Mouse (Mus musculus) cerebellum, postnatal 10 days (tissue): ENCODE data around the gene Jmjd8.
A peak's percentile ranks its signal among the peaks of the same experiment; 100 is the strongest.
"Not testable (repeated sequence)": the region's sequence is repeated elsewhere in the genome, so short reads cannot be mapped to it uniquely, and the experiment has no call there.

Source experiments
- DNase-seq, 2 experiments: peaks; one replicate each; pipeline ENCODE4 v3.0.0; 2021; ENCODE audit warnings: mixed read lengths in 2 of 2

Gene Jmjd8

DNA sequence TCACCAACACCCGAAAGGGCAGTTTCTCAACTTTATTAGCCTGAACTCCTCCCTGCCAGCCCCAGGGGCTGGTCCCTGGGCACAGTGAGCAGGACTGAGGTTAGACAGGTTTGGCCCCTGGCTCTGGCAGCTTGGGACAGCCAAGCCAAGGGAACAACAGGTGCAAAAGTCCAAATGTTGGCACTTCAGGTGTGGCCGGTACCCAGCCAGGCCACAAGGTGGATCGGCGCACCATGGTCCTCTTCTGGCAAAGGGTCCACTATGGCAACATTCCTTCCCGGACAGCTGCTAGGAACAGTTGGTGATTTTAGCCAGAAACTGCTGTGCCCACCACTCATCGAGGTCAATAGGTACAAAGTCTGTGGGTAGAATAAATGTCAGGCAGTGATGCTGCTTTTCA, 35.0 kb downstream of the Jmjd8 start:
- DNase-seq, result no peak

DNA sequence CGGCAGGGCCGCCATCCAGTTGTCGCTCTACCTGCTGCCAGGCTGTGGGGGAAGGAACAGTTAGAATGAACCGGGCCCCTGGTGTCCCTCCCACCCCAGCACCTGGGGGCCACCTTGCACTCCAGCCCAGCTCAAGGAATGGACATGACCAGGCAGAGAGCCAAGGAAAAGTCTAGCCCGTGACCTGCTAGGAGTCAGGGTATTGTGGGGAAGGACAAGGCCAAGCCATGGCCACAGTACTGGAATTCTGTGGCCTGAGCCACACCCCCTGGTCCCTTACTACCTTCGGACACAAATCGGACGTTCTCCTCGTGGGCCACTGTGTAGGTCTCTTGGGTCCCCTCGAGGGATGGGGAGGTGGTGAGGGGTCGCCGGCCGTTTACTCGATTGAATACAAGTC, 35.6 kb downstream of the Jmjd8 start:
- no peak for DNase-seq

DNA sequence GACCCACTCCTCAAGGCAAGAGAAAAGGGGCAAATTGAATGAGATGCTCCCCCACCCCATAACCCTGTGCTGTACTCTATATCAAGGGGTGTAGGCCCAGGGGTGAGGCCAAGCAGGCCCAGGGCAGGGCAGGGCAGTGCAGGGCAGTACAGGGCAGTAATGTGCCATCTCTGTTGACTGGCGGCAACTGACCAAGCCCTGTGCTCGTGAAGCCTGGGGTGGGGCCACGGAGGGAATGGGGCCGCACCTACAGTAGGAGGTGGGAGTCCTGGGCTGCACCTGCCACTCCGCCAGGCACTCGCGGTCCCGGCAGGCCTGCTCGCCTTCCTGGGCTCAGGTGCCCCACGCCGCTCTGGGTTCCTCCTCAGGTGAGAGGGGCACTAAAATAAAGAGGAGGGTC, 36.6 kb downstream of the Jmjd8 start:
- no peak for DNase-seq

DNA sequence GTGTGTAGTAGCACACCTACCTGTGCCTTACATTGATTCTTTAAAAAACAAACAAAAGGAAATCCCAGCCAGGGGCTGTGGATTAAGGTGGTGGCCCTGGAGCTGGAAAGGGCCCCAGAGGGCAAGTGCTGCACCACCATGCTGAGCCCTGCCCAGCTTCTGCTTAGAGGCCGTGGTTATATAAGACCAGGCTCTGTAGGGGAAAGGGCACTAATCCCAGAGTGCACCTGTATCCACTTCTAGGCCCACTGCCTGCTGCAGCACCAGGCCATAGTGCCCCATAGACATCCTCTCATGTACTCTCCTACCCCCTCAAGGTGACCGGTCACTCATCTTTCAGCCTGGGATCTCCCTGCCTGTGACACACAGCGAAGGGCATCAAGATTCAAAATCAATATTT, 37.5 kb downstream of the Jmjd8 start:
- no peak for DNase-seq

DNA sequence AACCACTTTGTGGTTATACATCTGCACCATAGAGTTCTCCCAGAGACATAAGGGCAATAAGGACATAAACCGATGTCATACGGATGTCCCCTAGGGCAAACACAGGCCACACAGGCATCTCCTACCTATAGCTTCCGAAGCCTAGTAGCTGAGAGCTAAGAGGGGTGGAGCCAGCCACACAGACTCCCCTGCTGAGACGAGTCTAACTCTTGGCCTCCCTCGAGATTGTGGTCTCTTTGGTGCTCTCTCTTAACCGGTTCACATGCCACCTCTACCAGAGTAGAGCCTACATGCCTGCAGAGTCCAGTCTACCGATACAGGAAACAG, 38.8 kb downstream of the Jmjd8 start:
- DNase-seq, result no peak

DNA sequence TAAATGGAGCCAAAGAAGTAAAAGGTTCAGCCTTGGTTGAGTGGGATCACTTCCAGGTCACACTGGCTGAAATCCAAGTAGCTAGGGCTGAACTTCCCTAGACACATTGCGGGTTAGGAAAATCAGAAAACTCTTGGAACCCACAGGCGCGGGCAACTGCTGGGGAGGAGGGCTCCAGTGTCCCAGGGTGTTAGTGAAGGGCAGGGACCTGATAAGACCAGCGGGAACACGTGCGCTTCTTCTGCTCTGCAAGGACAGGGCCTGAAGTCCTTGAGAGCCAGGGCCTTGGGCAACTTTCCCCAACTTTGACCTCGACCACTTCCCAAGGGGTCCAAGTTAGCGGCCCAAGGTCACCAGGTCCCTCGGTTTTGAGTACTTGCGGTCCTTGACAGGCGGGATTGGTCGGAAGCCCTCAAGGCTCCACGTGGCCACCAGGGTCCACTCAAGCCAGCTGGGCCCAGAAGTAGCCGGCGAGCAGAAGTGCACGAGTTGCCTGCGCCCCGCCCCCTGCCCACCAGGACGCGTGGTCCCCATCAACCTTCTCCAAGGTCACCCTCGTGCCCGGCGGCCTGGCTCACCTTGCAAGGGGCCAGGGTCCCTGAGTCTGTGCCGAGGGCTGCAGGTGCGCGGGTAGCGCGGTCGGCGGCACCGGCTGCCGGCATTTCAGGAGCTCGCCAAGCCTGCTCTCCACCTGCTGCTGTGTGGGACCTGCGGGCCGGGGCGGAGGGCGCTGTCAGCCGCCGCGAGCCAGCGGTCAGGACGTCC, 39.4 kb downstream of the Jmjd8 start:
- peak; percentile 62 to 67 for DNase-seq

DNA sequence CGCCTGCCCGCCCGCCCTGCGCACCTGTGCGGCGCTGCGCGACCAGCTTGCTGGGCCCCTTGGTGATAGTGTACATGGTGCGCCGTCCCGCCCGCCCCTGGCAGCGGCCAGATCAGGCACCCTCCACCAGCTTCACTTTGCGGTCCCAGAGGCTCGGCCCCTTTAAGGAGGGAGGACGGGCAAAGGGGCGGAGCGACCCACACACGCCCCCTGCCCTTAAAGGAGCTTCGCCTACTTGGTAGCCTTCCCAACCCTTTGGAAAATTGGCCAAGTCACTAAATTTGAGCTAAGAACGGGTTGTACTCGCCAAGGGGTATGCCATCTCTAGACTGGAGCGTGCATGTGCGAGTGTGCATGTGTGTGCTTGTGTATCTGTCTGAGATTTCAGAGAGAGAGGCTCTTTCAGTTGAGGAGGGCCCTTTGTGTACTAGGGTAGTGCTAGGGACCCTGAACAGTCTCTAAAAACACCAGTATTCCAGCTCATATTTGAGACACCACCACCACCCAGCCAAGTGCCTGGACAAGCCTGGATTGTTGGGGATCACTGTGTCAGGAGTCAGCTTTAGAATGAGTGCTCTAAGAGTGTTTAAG, 40.0 kb downstream of the Jmjd8 start, which contains the start of gene Mcrip2:
Mcrip2 (minus strand) TSS at position 164 of the 591 bp plus-strand sequence.
- peak; percentile 89 for DNase-seq

DNA sequence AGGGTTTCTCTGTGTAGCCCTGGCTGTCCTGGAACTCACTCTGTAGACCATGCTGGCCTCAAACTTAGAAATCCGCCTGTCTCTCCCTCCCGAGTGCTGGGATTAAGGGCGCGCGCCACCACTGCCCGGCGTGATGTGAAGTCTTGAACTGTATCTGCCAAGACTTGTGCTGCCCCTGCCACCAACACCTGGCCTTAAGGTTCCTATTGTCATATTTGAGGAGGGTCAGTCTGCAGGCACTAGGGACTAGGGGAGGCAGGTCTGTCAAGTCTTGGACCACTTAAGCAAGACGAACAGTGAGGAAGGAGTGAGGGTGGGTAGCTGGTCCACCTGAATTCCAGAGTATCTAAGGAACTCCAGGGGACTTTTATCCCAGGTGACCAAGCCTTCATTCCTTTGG, 40.8 kb downstream of the Jmjd8 start:
- DNase-seq, result no peak

DNA sequence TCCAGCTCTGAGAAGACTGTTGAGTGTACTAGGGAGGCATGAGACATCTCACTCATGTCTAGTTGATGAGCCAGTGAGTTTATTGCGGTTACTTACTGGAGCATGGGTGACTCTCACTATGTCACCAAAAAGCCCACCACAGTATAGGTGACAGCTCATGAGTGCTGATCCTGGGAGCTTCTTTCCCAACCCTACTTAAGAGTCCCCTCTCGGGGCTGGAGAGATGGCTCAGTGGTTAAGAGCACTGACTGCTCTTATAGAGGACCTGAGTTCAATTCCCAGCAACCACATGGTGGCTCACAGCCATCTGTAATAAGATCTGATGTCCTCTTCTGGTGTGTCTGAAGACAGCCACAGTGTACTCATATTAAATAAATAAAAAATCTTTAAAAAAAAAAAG, 41.3 kb downstream of the Jmjd8 start:
- DNase-seq, result no peak

DNA sequence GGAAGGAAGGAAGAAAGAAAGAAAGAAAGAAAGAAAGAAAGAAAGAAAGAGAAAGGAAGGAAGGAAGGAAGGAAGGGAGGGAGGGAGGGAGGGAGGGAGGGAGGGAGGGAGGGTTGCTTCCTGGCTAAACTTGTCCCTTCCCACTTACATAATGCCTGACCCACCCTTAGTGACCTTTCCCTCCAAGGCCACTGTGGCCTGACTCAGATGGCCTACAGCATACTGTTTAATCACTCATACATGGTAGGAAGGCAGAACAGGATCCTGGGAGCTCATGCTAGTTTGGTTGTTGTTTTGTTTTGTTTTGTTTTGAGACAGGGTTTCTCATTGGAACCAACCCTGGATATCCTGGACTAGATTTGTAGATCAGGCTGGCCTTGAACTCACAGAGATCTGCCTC, 42.9 kb downstream of the Jmjd8 start:
- DNase-seq, result not testable (repeated sequence)

DNA sequence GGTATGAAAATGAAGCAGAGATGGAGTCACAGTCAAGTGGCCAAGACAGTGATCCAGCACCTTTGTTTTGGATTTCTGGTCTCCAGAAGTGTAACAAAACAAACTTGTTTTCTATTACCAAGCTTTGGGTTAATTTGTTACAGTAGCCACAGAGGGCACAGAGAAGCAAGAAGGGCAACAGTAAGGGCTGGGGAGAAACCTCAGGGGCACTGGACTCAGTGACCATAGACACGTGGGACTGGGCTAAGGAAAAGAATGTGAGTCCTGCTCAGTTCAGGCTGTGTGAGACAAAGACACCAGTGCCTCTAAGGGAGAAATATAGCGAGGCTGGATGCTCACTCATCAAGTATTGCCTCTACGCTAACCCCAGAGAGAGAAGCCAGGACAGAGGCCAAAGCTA, 44.0 kb downstream of the Jmjd8 start:
- DNase-seq, result no peak

DNA sequence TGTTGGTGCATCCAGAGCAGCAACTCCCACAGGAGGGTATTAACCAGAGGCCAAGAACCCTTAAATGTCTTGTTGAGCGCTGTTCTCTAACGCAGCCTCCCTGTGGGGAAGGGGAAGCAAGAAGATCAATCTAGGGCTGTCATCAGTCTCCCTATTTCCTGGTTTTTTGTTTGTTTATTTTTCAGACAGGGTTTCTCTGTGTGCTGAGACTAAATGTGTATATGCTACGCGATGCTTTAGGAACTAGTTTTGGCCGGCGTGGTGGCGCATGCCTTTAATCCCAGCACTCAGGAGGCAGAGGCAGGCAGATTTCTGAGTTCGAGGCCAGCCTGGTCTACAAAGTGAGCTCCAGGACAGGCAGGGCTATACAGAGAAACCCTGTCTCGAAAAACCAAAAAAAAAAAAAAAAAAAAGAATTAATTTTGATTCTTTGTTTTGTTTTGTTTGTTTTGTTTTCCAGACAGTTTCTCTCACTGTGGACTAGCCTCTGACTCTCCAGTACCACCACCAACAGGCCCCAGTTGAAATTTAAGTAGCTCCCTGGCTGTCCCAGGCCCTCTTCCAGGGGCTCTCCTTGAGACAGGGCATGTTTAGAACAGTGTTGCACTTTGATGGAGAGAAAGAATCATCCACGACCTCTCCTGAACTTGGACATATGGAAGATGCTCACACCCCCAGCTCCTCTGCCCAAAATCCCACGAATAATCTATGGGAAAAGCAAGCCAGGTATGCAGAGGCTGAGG, 44.9 kb downstream of the Jmjd8 start:
- no peak for DNase-seq

DNA sequence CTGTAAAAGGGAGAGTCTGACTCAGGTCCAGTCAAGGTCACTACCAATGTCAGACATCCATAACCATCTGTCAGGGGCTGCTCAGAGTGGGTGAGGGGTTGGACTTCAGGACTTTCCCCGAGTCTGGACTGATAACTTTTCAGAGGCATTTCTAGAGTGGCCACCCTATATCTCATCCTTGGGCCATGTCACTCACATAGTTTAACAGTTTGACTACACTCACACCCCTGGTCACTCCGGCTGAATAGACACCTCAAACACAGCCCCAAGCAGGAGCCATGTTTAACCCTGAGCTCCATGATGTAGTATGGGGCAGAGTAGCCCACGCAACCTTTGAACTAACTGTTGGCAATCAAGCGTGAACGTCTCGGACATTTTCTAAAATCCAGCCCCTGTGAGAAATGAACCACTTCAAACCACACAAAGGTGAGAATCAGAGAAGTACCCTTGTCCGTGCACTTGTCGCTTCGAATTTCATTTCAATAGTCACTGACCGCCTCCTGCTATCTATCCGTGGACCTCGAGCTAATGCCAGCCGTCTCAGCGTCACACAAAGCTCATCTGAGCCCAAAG, 45.6 kb downstream of the Jmjd8 start:
- DNase-seq, result no peak

DNA sequence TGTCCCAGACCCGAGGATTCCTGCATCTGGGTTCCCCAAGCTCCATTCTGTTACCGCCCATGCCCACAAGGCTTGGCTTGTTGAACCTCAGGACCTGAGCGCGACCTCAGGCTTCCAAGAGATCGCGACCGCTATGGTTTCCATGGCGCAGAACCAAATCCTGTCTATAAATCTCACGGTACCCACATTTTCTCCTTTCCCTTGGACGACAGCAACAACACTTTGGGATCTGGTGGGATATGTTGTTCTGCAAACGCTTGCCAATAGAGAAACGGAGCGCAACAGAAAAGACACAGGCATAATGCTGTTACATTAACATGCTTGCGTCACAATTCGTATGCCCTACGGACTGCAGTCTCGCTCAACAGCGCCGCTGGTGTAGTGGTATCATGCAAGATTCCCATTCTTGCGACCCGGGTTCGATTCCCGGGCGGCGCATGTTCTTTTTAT, 46.1 kb downstream of the Jmjd8 start, which contains the start of gene Mettl26:
Mettl26 (plus strand) TSS at position 354 of the 450 bp plus-strand sequence.
- DNase-seq, result peak; percentile 97 to 98

DNA sequence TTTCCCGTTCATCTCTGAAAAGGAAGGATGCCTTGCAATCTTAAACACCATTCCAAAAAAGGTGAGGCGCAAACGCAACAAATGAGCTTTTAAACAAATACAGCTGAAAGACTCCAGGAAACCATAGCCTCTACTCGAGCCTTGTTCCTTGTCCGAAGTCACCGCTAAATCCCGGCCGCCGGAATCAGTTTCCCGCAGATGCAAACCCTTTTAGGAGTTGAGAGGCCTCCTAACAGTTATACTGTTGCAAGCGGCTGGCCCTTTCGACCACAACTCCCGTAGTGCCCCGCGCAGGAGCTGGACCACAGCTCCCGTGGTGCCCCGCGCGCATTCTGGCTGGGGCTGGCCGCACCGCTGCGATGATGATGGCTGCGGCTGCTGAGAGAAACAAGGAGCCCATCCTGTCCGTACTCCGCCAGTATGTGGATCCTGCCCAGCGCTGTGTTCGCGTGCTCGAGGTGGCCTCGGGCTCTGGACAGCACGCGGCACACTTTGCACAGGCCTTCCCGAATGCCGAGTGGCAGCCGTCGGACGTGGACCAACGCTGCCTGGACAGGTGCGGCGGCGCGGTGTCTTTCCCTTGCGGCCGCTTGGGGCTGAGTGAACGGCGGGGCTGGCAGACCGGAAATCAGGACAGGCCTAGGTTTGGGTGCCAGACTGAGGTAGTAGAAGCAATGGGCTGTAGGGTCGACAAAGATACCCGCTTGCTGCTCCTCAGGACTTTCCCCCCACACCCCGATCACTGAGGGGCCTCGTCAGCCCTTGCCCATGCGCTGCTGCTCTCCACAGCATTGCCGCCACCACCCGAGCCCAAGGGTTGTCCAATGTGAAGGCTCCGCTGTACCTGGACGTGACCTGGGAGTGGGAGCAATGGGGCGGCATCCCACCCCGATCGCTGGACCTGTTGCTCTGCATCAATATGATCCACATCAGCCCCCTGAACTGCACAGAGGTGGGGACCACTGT, 46.8 kb downstream of the Jmjd8 start:
- peak; percentile 96 for DNase-seq

DNA sequence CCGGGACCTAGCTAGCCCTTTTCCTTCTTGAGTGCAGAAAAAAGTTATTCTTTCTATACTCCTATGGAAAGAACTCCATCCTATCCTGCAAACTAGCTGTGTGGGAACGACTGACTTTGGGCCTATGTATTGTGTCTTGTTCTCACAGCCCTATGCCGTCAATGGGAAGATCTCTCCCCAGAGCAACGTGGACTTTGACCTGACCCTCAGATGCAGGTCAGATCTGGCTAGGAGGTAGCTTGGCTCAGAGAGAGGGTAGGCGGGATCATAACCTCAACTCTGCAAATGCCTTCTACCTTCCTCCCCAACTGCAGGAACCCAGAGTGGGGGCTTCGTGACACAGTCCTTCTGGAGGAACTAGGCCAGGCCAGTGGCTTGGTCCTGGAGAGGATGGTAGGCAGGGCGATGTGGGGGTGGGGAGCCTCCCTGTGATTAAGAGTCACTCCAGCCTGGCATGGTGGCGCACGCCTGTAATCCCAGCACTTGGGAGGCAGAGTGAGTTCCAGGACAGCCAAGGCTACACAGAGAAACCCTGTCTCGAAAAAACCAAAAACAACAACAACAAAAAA, 47.8 kb downstream of the Jmjd8 start:
- DNase-seq, result peak; percentile 34 to 45

DNA sequence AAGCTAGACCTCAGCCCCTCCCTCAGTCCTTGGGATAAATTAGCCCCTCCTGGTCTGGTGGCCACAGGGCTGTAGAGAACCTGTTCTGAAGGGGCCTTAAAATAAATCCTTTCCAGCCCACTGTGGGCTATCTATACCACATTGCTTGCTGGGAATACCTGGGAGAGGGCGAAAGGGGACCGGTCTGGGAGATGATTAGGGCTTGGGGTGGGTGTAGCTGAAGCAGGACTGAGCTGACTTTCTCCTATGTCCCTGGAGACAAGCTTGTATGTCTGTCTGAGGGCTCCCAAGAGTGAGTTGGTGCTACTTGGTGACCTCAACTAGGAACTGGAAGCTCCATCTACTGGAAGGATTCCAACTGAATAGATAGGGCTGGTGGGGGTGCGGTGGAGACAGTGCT, 48.4 kb downstream of the Jmjd8 start:
- DNase-seq, result peak in 1 of 2 experiments; percentile 26

DNA sequence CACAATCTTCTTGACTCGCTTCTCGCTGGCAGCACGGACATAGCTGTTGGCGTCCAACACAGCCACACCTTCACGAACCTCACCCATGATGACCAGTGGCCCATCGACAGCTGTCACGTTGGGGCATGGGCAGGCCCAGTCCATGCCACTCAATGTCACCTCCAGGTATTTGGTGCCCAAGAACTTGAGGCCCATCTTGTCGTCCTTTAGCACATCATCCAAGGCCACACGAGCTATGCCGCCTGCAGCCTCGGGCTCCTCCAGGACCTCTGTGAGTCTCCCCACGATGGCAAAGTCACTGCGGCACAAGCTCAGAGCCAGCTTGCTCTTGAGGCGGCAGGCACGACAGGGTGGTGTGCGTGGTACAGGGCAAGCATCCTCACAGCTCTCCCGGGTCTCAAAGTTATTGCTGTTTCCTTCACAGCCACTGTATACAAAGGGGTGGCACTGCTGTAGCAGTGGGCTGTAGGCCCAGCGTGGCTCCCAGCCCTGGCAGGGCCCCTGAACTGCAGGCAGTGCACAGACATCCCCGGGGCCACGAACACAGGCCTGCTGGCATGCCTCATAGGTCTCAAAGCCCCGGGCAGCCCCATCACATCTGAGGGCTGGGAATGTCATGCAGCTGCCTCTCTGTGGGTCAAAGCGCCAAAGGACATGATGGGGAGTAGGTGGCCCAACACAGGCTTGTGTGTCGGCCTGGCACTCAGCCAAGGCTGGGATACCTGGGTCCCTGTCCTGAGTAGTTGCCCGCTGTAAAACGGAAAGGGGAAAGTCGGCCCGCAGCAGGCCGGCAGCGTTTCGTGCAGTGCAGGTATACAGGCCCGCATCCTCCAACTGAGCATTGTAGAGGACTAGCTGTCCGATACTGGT, 49.3 kb downstream of the Jmjd8 start:
- DNase-seq, result peak in 1 of 2 experiments; percentile 40

DNA sequence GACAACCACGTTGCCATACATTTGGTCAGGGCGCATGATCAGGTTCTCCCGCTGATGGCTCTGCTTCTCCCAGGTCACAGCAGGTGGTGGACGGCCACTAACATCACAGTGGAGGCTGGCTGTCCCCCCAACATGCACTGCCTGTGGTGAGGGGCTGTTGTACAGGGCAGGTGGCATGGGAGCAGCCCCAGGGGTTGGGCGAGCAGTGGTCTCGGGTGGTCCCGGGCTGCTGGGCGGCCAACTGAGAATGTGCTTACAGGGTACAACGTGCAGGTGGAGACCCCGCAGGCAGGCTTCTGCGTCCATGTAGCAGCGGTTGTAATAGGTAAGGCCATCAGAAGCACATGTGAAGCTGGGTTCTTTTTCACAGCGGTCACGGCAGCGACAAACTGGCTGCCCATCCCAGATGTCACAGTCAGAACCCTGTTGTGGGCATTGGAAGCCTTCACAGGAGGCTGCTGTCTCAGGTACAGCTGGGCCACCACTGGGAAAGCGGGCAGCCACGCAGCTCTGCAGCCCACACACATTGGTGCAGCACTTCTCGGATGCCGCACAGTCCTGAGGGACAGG, 50.0 kb downstream of the Jmjd8 start:
- peak; percentile 39 to 47 for DNase-seq

DNA sequence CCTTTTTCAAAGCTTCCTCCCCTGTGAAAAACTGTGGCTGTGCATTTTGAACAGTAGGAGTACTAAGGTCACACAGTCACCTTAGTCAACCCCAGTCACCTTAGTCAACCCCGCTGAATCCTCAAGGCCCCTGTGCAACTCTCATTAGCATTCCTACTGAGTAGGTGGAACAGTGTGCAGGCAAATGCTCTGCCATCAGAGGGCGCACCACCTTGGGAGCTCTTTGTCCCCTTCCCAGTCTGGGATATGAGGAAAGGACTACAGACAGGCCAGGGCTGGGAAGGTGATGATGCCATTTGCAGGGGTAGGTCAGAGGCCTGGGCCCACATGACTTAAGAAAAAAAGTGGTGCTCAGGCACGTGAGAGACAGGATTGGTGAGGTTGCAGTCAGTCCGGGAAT, 50.6 kb downstream of the Jmjd8 start:
- peak; percentile 66 to 69 for DNase-seq
